Mouse (Mus musculus): ENCODE data around the gene Phf21a. TPM values are rescaled to one million over a fixed set of nuclear protein-coding genes. Genes with fewer than 3 reads are reported as not detected.

The Phf21a gene
- polyA plus RNA-seq, 1 experiment from 2014 or later = 34.1 TPM

- WGBS = 91% methylated on average over 18 of the region's 18 CpGs
- no peaks in the 10 kb centered on the region for H3K9me3 ChIP-seq (ENCODE audit: control insufficient read depth, low read length)
- H3K27ac ChIP-seq (ENCODE audit: low read depth, low read length) = no peak overlapping the region
- ATAC-seq (ENCODE audit: insufficient read depth, low FRiP score, low TSS enrichment) = no peak
- no peaks in the 10 kb centered on the region for H3K4me1 ChIP-seq (ENCODE audit: control insufficient read depth, insufficient read depth, low read length)
- H3K4me2 ChIP-seq (ENCODE audit: low read depth) = no peak overlapping the region
- no peak overlapping the region for H3K9ac ChIP-seq (ENCODE audit: low read length)
- H3K4me3 ChIP-seq (ENCODE audit: low read depth, low read length) = no peak overlapping the region
- peaks cover 24% of the 10 kb centered on the region for H3K36me3 ChIP-seq (ENCODE audit: control insufficient read depth, insufficient read depth, low read length)
- no peaks in the 10 kb centered on the region for H3K27me3 ChIP-seq (ENCODE audit: control insufficient read depth, insufficient read depth, low read length)
- no peak for DNase-seq (ENCODE audit: low spot score)
These were observed 315.6 kb downstream of the Phf21a start for GRCm38 (mm10) chr2:92408309-92409045.

GRCm38 (mm10) chr2:92411705-92412104 lies 318.8 kb downstream of the Phf21a start:
- ATAC-seq (ENCODE audit: insufficient read depth, low FRiP score, low TSS enrichment) (no peak), DNase-seq (ENCODE audit: low spot score) (no peak)
- Histone ChIP-seq H3K27me3 (ENCODE audit: control insufficient read depth, insufficient read depth, low read length) (no peaks in the 10 kb centered on the region), H3K9ac (ENCODE audit: low read length) (no peak overlapping the region), H3K9me3 (ENCODE audit: control insufficient read depth, low read length) (no peaks in the 10 kb centered on the region), H3K4me2 (ENCODE audit: low read depth) (no peak overlapping the region), H3K4me1 (ENCODE audit: control insufficient read depth, insufficient read depth, low read length) (no peaks in the 10 kb centered on the region), H3K27ac (ENCODE audit: low read depth, low read length) (no peak overlapping the region), H3K4me3 (ENCODE audit: low read depth, low read length) (no peak overlapping the region), H3K36me3 (ENCODE audit: control insufficient read depth, insufficient read depth, low read length) (peaks cover 35% of the 10 kb centered on the region)
- 93% methylated on average over 10 of the region's 10 CpGs for WGBS

MicroRNAs encoded within 50 kb of the gene (microRNA counts, 519-probe panel; counts per million panel counts)
- microRNA mmu-miR-1955 = 4,410 counts per million, percentile 81 among the panel's probes with 10 or more counts

Small RNAs within 50 kb of the gene (microRNA-seq; reads per million reads assigned to microRNA genes)
- gene Mir1955 (37.0 reads per million, percentile 35 among the genes with 10 or more reads in this experiment), gene Mir7000 (not detected)

Other genes with a start within 250 kb of the Phf21a start
- 0.45 and 0.53 TPM in 2 replicates for gene Chrm4, start 165.9 kb upstream of the Phf21a start, polyA plus RNA-seq (2014; fragmentation: Nextera tagmentation; extraction: Ambion mirVana)
- gene Mdk, start 160.8 kb upstream of the Phf21a start, polyA plus RNA-seq (2014; fragmentation: Nextera tagmentation; extraction: Ambion mirVana) = 1,127 and 1,214 TPM in 2 replicates
- gene Gm9821, start 147.4 kb upstream of the Phf21a start, polyA plus RNA-seq (2014; fragmentation: Nextera tagmentation; extraction: Ambion mirVana) = 0.37 and 0.58 TPM in 2 replicates
- gene Dgkz, start 117.3 kb upstream of the Phf21a start, polyA plus RNA-seq (2014; fragmentation: Nextera tagmentation; extraction: Ambion mirVana) = 34.6 and 37.7 TPM in 2 replicates
- gene Creb3l1, start 68.6 kb upstream of the Phf21a start, polyA plus RNA-seq (2014; fragmentation: Nextera tagmentation; extraction: Ambion mirVana) = 1.6 and 2.0 TPM in 2 replicates

Measured in neural tube, embryonic 11.5 days (tissue).